Mouse (Mus musculus) layer of hippocampus, adult 8-10 months (tissue): ENCODE results near the gene Spint1. TPM values are rescaled to one million over a fixed set of nuclear protein-coding genes. Genes with fewer than 3 reads are reported as not detected.

Source experiments
- DNase-seq, 2 experiments: peaks; one replicate each; pipeline ENCODE4 v3.0.0; 2022; ENCODE audit warnings: low spot score in 2 of 2
- total RNA-seq, 4 experiments: library from RNA; stranded (reverse); gene quantifications; 2 replicates each; pipeline ENCODE4 v1.2.4; 2022

Spint1 gene
- total RNA-seq, 4 experiments from 2014 or later: 2.2 to 5.6 (median 2.9) TPM

DNA sequence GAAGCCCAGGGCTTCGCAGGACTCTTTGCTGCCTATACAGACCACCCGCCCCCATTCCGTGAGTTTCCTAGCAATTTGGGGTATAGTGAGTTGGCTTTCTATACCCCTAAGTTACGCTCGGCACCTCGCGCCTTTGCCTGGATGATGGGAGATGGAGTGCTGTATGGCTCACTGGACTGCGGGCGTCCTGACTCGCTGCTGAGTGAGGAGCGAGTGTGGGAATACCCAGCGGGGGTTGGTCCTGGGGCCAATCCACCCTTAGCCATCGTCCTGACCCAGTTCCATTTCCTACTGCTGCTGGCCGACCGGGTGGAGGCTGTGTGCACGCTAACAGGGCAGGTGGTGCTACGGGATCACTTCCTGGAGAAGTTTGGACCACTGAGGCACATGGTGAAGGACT, 56.1 kb downstream of the Spint1 start:
- DNase-seq: no peak

DNA sequence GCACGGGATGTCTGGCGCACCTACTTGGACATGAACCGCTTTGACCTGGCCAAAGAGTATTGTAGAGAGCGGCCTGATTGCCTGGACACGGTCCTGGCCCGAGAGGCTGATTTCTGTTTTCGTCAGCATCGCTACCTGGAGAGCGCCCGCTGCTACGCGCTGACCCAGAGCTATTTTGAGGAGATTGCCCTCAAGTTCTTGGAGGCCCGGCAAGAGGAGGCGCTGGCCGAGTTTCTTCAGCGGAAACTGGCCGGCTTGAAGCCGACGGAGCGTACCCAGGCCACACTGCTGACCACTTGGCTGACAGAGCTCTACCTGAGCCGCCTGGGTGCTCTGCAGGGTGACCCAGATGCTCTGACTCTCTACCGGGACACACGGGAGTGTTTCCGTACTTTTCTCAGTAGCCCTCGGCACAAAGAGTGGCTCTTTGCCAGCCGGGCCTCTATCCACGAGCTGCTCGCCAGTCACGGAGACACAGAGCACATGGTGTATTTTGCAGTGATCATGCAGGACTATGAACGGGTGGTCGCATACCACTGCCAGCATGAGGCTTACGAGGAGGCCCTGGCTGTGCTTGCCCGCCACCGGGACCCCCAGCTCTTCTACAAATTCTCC, 56.7 kb downstream of the Spint1 start:
- DNase-seq: no peak

GRCm38 (mm10) chr2:119294411-119294810, 57.2 kb downstream of the Spint1 start:
- no peak for DNase-seq

DNA sequence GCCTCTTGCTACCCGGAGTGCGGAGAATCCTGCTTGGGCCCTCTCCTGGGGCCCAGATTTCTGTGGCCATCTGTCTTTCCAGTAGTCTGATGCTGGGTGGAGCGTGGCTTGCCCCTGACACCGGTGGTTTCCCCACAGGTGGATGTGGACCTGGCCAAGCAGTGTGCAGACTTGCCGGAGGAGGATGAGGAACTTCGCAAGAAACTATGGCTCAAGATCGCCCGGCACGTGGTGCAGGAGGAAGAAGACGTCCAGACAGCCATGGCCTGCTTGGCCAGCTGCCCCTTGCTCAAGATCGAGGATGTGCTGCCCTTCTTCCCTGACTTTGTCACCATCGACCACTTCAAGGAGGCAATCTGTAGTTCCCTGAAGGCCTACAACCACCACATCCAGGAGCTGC, 59.6 kb downstream of the Spint1 start:
- no peak for DNase-seq

DNA sequence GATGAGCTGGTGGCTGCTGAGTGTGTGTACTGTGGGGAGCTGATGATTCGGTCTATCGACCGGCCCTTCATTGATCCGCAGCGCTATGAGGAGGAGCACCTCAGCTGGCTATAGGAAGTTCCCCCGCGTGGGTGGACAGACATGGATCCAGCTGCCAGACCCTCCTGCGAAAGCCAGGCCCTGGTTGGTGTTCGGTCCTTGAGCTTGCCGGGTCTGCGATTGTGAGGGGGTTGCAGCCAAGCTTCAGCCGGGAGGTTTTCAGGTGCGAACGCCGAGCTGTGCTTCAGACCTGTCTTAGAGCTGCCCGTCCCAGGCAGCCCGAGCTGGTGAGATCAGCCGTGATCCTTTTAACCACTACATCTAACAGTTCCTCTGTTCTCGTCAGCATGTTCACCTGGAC, 60.3 kb downstream of the Spint1 start:
- DNase-seq: no peak

DNA sequence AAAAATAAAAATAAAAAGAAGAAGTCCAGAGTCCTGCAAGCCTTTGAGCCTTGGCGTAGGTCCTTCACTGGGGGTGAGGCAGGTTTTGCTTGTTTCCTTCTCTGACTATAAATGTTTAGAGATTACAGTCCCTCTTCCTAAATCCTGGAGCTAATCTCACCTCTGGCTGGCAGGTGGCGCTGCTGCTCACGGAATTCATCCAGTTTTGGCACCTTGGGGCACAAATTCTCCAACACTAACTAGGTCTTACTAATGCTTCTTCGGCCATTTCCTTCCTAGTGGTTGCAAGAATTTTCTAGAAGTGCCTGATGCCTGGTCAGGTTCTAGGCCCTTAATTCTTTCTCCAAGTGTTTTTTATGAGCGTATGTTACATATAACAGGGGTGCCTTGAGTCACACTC, 61.2 kb downstream of the Spint1 start:
- DNase-seq: peak in 1 of 2 experiments; percentile 59

- DNase-seq: no peak
Measured at GRCm38 (mm10) chr2:119298839-119299238, 61.7 kb downstream of the Spint1 start.

Other genes starting within 250 kb of the Spint1 start
- gene Ccdc32, start 208.0 kb upstream of the Spint1 start, total RNA-seq: 10 to 100 TPM; 45.3 to 60.6 (median 53.9) TPM
- gene Rpusd2, start 202.6 kb upstream of the Spint1 start, total RNA-seq: 1 to 10 TPM; 7.4 to 9.4 (median 9.0) TPM
- under 1 TPM in 3 of 4 experiments, not detected in 1; 0.14 to 0.48 (median 0.29) TPM for gene Knl1, start 190.2 kb upstream of the Spint1 start, total RNA-seq
- gene Rad51, start 124.6 kb upstream of the Spint1 start, total RNA-seq: 1 to 10 TPM in 1 of 4 experiments, under 1 TPM in 3; 0.71 to 2.1 (median 0.84) TPM
- gene Rmdn3, start 80.3 kb upstream of the Spint1 start, total RNA-seq: 10 to 100 TPM; 49.4 to 59.7 (median 52.5) TPM
- under 1 TPM in 1 of 4 experiments, not detected in 3; 0.57 TPM for gene Gchfr, start 69.6 kb upstream of the Spint1 start, total RNA-seq
- gene Gm14137, start 62.9 kb upstream of the Spint1 start, total RNA-seq: not detected
- 10 to 100 TPM; 35.8 to 41.5 (median 38.8) TPM for gene Zfyve19, start 28.7 kb upstream of the Spint1 start, total RNA-seq
- gene Dnajc17, start 28.6 kb upstream of the Spint1 start, total RNA-seq: 10 to 100 TPM; 17.9 to 22.6 (median 19.9) TPM
- not detected for gene Ppp1r14d, start 7.5 kb upstream of the Spint1 start, total RNA-seq
- 1 to 10 TPM; 8.5 to 10.0 (median 9.7) TPM for gene Rhov, start 33.9 kb downstream of the Spint1 start, total RNA-seq
- gene Vps18, start 51.4 kb downstream of the Spint1 start, total RNA-seq: 10 to 100 TPM; 42.9 to 47.2 (median 45.5) TPM
- 1 to 10 TPM; 2.1 to 3.7 (median 3.2) TPM for gene Dll4, start 88.4 kb downstream of the Spint1 start, total RNA-seq
- 1 to 10 TPM; 5.1 to 6.4 (median 6.4) TPM for gene Chac1, start 113.9 kb downstream of the Spint1 start, total RNA-seq
- gene Ino80, start 240.3 kb downstream of the Spint1 start, total RNA-seq: 10 to 100 TPM; 20.0 to 22.2 (median 20.8) TPM